Mouse (Mus musculus): ENCODE results near the gene Mertk. TPM values are rescaled to one million over a fixed set of nuclear protein-coding genes. Genes with fewer than 3 reads are reported as not detected.

Mertk gene
- polyA plus RNA-seq, 1 experiment from 2014 or later = 2.2 TPM

GRCm38 (mm10) chr2:128731514-128731913 is 32.8 kb downstream of the Mertk start:
- ATAC-seq (ENCODE audit: low FRiP score) = no peak
- H3K4me2 ChIP-seq (replicated peaks) = no peak overlapping the region
- H3K36me3 ChIP-seq (replicated peaks; ENCODE audit: control insufficient read depth, insufficient read depth) = no peaks in the 10 kb centered on the region
- 77% methylated on average over 10 of the region's 10 CpGs for WGBS
- no peaks in the 10 kb centered on the region for H3K27me3 ChIP-seq (ENCODE audit: control insufficient read depth, insufficient read depth, low read length)
- H3K9me3 ChIP-seq (ENCODE audit: control insufficient read depth, low read length) = no peaks in the 10 kb centered on the region
- no peak overlapping the region for H3K9ac ChIP-seq
- no peak overlapping the region for H3K4me3 ChIP-seq (replicated peaks; ENCODE audit: low read length)
- 0 out of 2 replicates have a peak, but pooled peaks cover 2% of the 10 kb centered on the region for H3K4me1 ChIP-seq (replicated peaks; ENCODE audit: control insufficient read depth, insufficient read depth, low read length)
- no peak for DNase-seq (ENCODE audit: low spot score)
- H3K27ac ChIP-seq = no peak overlapping the region

- Histone ChIP-seq H3K4me1 (replicated peaks; ENCODE audit: control insufficient read depth, insufficient read depth, low read length) (0 out of 2 replicates have a peak, but pooled peaks cover 2% of the 10 kb centered on the region), H3K9me3 (ENCODE audit: control insufficient read depth, low read length) (no peaks in the 10 kb centered on the region), H3K4me2 (replicated peaks) (no peak overlapping the region), H3K9ac (no peak overlapping the region), H3K4me3 (replicated peaks; ENCODE audit: low read length) (no peak overlapping the region), H3K27me3 (ENCODE audit: control insufficient read depth, insufficient read depth, low read length) (no peaks in the 10 kb centered on the region), H3K36me3 (replicated peaks; ENCODE audit: control insufficient read depth, insufficient read depth) (no peaks in the 10 kb centered on the region), H3K27ac (no peak overlapping the region)
- ATAC-seq (ENCODE audit: low FRiP score) (no peak), DNase-seq (ENCODE audit: low spot score) (no peak)
- WGBS = 89% methylated on average over 1 of the region's 1 CpGs
Measured at GRCm38 (mm10) chr2:128731951-128732350, 33.2 kb downstream of the Mertk start.

- H3K36me3 ChIP-seq (replicated peaks; ENCODE audit: control insufficient read depth, insufficient read depth) = no peaks in the 10 kb centered on the region
- DNase-seq (ENCODE audit: low spot score) = no peak
- no peak overlapping the region for H3K4me3 ChIP-seq (replicated peaks; ENCODE audit: low read length)
- 63% methylated on average over 3 of the region's 3 CpGs for WGBS
- H3K27me3 ChIP-seq (ENCODE audit: control insufficient read depth, insufficient read depth, low read length) = no peaks in the 10 kb centered on the region
- H3K9ac ChIP-seq = no peak overlapping the region
- no peak overlapping the region for H3K4me2 ChIP-seq (replicated peaks)
- no peak for ATAC-seq (ENCODE audit: low FRiP score)
- no peaks in the 10 kb centered on the region for H3K9me3 ChIP-seq (ENCODE audit: control insufficient read depth, low read length)
- H3K4me1 ChIP-seq (replicated peaks; ENCODE audit: control insufficient read depth, insufficient read depth, low read length) = 0 out of 2 replicates have a peak, but pooled peaks cover 2% of the 10 kb centered on the region
- no peak overlapping the region for H3K27ac ChIP-seq
Measured at GRCm38 (mm10) chr2:128735089-128735488, 36.3 kb downstream of the Mertk start.

GRCm38 (mm10) chr2:128737051-128737450 is 38.3 kb downstream of the Mertk start:
- no peak for ATAC-seq (ENCODE audit: low FRiP score)
- WGBS = 87% methylated on average over 2 of the region's 2 CpGs
- no peak overlapping the region for H3K9ac ChIP-seq

GRCm38 (mm10) chr2:128737796-128738195 is 39.0 kb downstream of the Mertk start:
- ATAC-seq (ENCODE audit: low FRiP score) (no peak), DNase-seq (ENCODE audit: low spot score) (no peak)
- H3K27me3 ChIP-seq (ENCODE audit: control insufficient read depth, insufficient read depth, low read length) = no peaks in the 10 kb centered on the region
- H3K27ac ChIP-seq = no peak overlapping the region
- no peaks in the 10 kb centered on the region for H3K9me3 ChIP-seq (ENCODE audit: control insufficient read depth, low read length)
- no peak overlapping the region for H3K9ac ChIP-seq
- H3K4me2 ChIP-seq (replicated peaks) = no peak overlapping the region
- H3K4me1 ChIP-seq (replicated peaks; ENCODE audit: control insufficient read depth, insufficient read depth, low read length) = 0 out of 2 replicates have a peak, but pooled peaks cover 2% of the 10 kb centered on the region
- H3K36me3 ChIP-seq (replicated peaks; ENCODE audit: control insufficient read depth, insufficient read depth) = no peaks in the 10 kb centered on the region
- WGBS = 92% methylated on average over 4 of the region's 4 CpGs
- H3K4me3 ChIP-seq (replicated peaks; ENCODE audit: low read length) = no peak overlapping the region

More at GRCm38 (mm10) chr2:128737051-128737450, 38.3 kb downstream of the Mertk start:
- no peaks in the 10 kb centered on the region for H3K27me3 ChIP-seq (ENCODE audit: control insufficient read depth, insufficient read depth, low read length)
- 0 out of 2 replicates have a peak, but pooled peaks cover 2% of the 10 kb centered on the region for H3K4me1 ChIP-seq (replicated peaks; ENCODE audit: control insufficient read depth, insufficient read depth, low read length)
- no peaks in the 10 kb centered on the region for H3K9me3 ChIP-seq (ENCODE audit: control insufficient read depth, low read length)
- no peak overlapping the region for H3K27ac ChIP-seq
- no peaks in the 10 kb centered on the region for H3K36me3 ChIP-seq (replicated peaks; ENCODE audit: control insufficient read depth, insufficient read depth)
- no peak overlapping the region for H3K4me2 ChIP-seq (replicated peaks)
- DNase-seq (ENCODE audit: low spot score) = no peak
- no peak overlapping the region for H3K4me3 ChIP-seq (replicated peaks; ENCODE audit: low read length)

GRCm38 (mm10) chr2:128738725-128739258 is 40.0 kb downstream of the Mertk start:
- H3K4me3 ChIP-seq (replicated peaks; ENCODE audit: low read length) = no peak overlapping the region
- H3K4me2 ChIP-seq (replicated peaks) = no peak overlapping the region
- H3K36me3 ChIP-seq (replicated peaks; ENCODE audit: control insufficient read depth, insufficient read depth) = no peaks in the 10 kb centered on the region
- H3K4me1 ChIP-seq (replicated peaks; ENCODE audit: control insufficient read depth, insufficient read depth, low read length) = 0 out of 2 replicates have a peak, but pooled peaks cover 2% of the 10 kb centered on the region
- H3K27ac ChIP-seq = no peak overlapping the region
- no peak for DNase-seq (ENCODE audit: low spot score)
- 77% methylated on average over 10 of the region's 10 CpGs for WGBS
- no peak overlapping the region for H3K9ac ChIP-seq
- H3K9me3 ChIP-seq (ENCODE audit: control insufficient read depth, low read length) = no peaks in the 10 kb centered on the region
- no peak for ATAC-seq (ENCODE audit: low FRiP score)
- H3K27me3 ChIP-seq (ENCODE audit: control insufficient read depth, insufficient read depth, low read length) = no peaks in the 10 kb centered on the region

GRCm38 (mm10) chr2:128745879-128746620 is 47.3 kb downstream of the Mertk start:
- DNase-seq (ENCODE audit: low spot score) (no peak), ATAC-seq (ENCODE audit: low FRiP score) (no peak)
- Histone ChIP-seq H3K27me3 (ENCODE audit: control insufficient read depth, insufficient read depth, low read length) (no peaks in the 10 kb centered on the region), H3K27ac (no peak overlapping the region), H3K36me3 (replicated peaks; ENCODE audit: control insufficient read depth, insufficient read depth) (no peaks in the 10 kb centered on the region), H3K9ac (no peak overlapping the region), H3K9me3 (ENCODE audit: control insufficient read depth, low read length) (no peaks in the 10 kb centered on the region), H3K4me3 (replicated peaks; ENCODE audit: low read length) (no peak overlapping the region), H3K4me1 (replicated peaks; ENCODE audit: control insufficient read depth, insufficient read depth, low read length) (no peaks in the 10 kb centered on the region), H3K4me2 (replicated peaks) (no peak overlapping the region)
- WGBS = 73% methylated on average over 12 of the region's 12 CpGs

- H3K36me3 ChIP-seq (replicated peaks; ENCODE audit: control insufficient read depth, insufficient read depth) = no peaks in the 10 kb centered on the region
- no peaks in the 10 kb centered on the region for H3K4me1 ChIP-seq (replicated peaks; ENCODE audit: control insufficient read depth, insufficient read depth, low read length)
- WGBS = 76% methylated on average over 5 of the region's 5 CpGs
- DNase-seq (ENCODE audit: low spot score) (no peak), ATAC-seq (ENCODE audit: low FRiP score) (no peak)
- no peak overlapping the region for H3K4me2 ChIP-seq (replicated peaks)
- H3K9me3 ChIP-seq (ENCODE audit: control insufficient read depth, low read length) = no peaks in the 10 kb centered on the region
- no peak overlapping the region for H3K4me3 ChIP-seq (replicated peaks; ENCODE audit: low read length)
- no peak overlapping the region for H3K9ac ChIP-seq
- no peaks in the 10 kb centered on the region for H3K27me3 ChIP-seq (ENCODE audit: control insufficient read depth, insufficient read depth, low read length)
- no peak overlapping the region for H3K27ac ChIP-seq
Measured at GRCm38 (mm10) chr2:128746621-128747151, 47.9 kb downstream of the Mertk start.

GRCm38 (mm10) chr2:128747433-128748028 is 48.8 kb downstream of the Mertk start:
- Histone ChIP-seq H3K27ac (no peak overlapping the region), H3K4me2 (replicated peaks) (no peak overlapping the region)
- ATAC-seq (ENCODE audit: low FRiP score) = no peak

More at GRCm38 (mm10) chr2:128747433-128748028, 48.8 kb downstream of the Mertk start:
- Histone ChIP-seq H3K36me3 (replicated peaks; ENCODE audit: control insufficient read depth, insufficient read depth) (no peaks in the 10 kb centered on the region), H3K9me3 (ENCODE audit: control insufficient read depth, low read length) (no peaks in the 10 kb centered on the region), H3K9ac (no peak overlapping the region), H3K4me1 (replicated peaks; ENCODE audit: control insufficient read depth, insufficient read depth, low read length) (no peaks in the 10 kb centered on the region), H3K4me3 (replicated peaks; ENCODE audit: low read length) (no peak overlapping the region), H3K27me3 (ENCODE audit: control insufficient read depth, insufficient read depth, low read length) (no peaks in the 10 kb centered on the region)
- 84% methylated on average over 8 of the region's 8 CpGs for WGBS
- no peak for DNase-seq (ENCODE audit: low spot score)

Measured in hindbrain, embryonic 14.5 days (tissue).